Mouse (Mus musculus) adrenal gland, adult (tissue): ENCODE measurements around the gene Tmem189.

ENCODE experiments used
- DNase-seq, 2 experiments: peaks; one replicate each; pipeline ENCODE4 v3.0.0; 2022 to 2023; ENCODE audit warnings: low spot score in 1 of 2; ENCODE audit not compliant: inconsistent age in 2 of 2

The Tmem189 gene

DNA sequence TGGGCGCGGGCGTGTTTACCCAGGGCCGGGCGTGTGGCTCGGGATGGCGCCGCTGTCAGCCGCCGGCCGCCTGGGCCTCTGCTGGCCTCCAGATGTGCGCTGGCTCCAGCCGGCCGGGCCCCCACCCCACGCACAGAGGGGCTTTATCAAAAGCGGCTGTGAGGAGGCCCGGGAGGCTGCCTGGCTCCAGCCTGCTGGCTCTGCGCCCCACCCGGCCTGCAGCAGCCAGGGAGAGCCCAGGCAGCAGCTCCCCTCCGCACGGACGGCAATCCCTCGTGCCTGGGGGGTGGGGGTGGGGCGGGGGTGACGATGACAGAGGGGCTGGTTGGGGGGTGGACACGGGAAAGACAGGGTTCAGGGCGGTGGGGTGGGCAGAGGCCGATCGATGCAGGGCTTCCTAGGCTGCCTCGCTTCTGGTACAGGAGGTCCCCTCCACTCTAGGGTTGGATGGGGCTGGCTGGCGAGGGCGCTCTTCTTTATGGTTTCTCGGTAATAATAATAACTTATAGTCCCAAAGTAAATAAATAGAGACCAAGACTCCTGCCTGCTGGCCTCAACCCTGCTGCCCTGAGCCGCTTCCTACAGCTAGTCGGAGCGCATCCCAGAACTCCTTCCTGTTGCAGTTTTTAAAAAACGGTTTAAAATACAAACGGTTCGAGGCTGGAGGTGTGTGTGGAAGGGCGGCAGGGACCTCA is 92.0 kb downstream of the Tmem189 start:
- DNase-seq, result no peak

GRCm38 (mm10) chr2:167596726-167597491 is 92.7 kb downstream of the Tmem189 start:
- no peak for DNase-seq

- DNase-seq, result no peak
These were observed 93.4 kb downstream of the Tmem189 start for GRCm38 (mm10) chr2:167596262-167596661.

GRCm38 (mm10) chr2:167595761-167596171 is 93.9 kb downstream of the Tmem189 start:
- no peak for DNase-seq

DNA sequence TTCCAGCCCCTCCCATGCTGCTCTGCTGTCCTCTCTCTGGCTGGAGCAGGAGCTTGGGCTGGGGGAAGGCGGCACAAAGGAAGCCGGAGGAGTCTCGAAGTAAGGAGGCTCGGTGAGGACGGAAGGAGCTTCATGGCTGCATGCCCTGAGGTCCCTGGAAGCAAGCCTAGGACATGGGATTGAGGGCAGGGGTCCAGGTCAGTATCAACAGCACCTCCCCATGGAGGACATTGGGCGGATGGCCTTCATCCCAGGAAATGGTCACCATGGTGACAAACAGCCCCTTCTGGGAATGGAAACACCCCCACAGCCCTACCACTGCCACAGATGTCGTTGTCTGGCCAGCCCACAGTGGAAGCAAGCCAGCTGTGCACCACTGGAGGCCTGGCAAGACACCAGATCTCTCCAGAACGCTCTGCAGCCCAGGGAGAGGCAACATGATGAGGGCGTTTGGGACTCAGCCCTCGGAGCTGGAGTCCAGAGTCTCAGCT is 95.1 kb downstream of the Tmem189 start:
- peak; percentile 85 to 91 for DNase-seq

DNA sequence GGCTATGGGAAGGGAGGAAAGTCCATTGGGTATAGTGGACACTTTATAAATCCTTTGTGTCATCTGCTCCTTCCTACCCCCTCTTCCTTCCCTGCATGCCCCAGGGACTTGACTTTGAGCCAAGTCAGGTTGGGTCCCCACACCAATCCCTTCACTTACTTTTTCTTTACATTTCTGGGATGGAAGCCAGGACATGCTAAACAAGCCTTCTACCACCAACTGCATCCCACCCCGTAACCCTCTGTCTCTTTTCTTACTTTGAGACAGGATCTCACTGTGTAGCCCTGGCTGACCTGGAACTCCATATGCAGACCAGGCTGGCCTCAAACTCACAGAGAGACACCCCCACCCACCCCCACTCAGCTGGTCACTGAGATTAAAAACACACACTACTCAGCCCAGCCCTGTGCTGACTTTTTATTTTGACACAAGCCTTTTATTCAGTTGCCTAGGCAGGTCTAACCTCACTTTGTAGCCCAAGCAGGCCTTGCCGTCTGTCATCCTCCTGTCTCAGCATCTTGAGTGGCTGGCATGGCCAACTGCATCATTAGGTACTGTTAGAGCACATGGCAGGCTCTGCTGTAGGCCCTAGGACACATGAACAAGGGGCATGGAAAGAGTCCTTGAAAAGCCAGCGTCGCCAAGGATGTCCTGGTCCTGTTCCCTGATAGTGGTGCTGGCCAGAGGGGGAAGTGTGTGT is 95.9 kb downstream of the Tmem189 start:
- DNase-seq, result no peak
